Mouse (Mus musculus): Measurements from ENCODE around the gene Miga2. TPM values are rescaled to one million over a fixed set of nuclear protein-coding genes. Genes with fewer than 3 reads are reported as not detected.

The Miga2 gene
- total RNA-seq, 2 experiments from 2014 or later: 16.3 to 16.8 TPM

- peak; percentile 98 for DNase-seq
- intact Hi-C loops (cut with DNase I; ENCODE audit: low total_unique reads): no loop called here
Measured at GRCm38 (mm10) chr2:30392114-30392576, 28.1 kb downstream of the Miga2 start, which contains the start of gene Dolpp1. Gene Dolpp1, plus strand, starts transcription at chr2:30392254.

- peak; percentile 79 for DNase-seq
- intact Hi-C loops (cut with DNase I; ENCODE audit: low total_unique reads): no loop called here
Measured at GRCm38 (mm10) chr2:30392577-30393369, 28.7 kb downstream of the Miga2 start.

DNA sequence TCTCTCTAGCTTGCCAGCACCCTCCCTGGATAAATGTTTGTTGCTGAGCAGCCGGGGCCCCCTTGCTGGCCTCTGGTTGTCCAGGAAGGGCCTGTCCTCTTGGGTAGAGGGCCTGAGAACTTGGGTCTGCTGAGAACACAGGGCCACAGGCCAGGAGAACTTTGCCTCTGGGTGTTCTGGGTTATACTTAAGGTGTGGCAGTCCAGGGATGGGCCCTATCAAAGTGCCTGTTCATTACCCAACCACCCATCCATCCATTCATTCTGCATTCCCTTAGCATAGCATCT, 29.3 kb downstream of the Miga2 start:
- no peak for DNase-seq
- intact Hi-C loops (cut with DNase I; ENCODE audit: low total_unique reads): no loop called here

GRCm38 (mm10) chr2:30395757-30396156, 31.7 kb downstream of the Miga2 start:
- intact Hi-C loops (cut with DNase I; ENCODE audit: low total_unique reads): no loop called here
- DNase-seq: no peak

GRCm38 (mm10) chr2:30396246-30396645, 32.2 kb downstream of the Miga2 start:
- intact Hi-C loops (cut with DNase I; ENCODE audit: low total_unique reads): no loop called here
- no peak for DNase-seq

DNA sequence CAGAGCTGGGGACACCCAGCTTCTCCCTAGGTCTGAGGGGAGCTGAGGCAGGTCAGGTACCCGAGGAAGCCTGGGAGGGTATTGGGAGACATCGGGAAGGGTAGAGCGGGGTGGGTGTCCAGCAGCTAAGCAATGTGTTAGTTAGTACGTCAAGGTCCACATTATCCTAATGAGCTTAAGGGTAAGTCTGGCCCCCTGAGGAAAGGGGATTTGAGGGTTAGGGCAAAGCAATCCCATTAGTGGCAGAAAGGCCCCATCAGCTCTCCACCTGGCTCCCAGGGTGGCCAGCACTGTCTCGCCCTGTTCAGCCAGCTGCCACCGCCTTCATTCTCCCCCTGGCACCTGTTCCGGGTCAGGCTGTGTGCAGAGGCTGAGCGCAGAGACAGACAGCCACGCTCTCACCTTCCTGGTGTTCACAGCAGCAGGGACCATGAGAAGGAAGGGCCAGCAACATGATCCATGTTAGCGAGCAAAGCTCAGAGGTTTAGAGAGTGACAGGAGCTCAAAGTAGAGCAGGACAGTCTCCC, 34.0 kb downstream of the Miga2 start:
- intact Hi-C loops (cut with DNase I; ENCODE audit: low total_unique reads): no loop called here
- DNase-seq: no peak

DNA sequence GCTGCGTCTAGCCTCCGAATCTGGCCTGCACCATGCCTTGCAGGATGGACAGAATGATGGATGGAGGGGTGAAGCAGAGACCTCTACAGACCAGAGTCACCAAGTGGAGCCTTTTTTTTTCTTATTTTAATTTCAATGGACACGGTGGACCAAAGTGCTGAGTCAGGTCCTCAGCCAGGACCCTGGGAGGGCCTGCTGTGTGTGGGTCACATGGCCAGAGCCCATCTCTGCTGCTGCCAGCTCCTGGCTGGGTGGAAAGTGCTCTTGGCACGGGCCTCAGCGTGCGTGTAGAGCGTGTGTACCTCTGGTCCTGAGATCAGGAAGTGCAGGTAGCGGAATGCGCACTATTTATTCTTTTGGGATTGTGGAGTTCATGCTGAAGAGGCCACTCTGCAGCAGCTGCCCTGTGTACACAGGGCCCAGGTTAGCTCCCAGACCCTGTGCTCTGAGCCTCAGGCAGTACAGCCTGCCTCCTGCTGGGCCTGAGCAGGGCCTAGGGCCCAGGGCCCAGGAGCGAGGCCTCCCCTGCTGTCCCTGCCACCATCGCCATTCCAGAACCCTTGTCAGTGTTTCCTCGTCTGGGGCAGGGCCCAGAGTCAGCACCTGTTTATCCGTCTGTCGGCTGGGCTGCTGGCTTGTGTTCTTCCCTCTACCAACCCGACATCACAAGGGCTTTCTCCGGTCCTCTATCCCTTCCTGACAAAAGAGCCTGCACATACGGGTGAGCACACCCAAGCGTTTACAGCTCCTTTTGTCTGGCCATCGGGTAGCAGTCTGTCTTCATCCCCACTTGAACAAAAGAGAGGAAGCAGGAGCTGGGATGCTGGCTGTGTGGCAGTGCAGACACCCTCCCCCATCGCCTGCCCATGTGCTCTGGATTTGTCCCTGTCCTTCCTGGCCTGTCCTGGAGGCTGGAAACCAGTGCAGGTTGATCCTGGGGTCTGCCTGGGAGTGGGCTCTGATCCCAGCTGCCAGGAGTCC, 35.4 kb downstream of the Miga2 start:
- intact Hi-C loops (cut with DNase I; ENCODE audit: low total_unique reads): no loop called here
- no peak for DNase-seq

- intact Hi-C loops (cut with DNase I; ENCODE audit: low total_unique reads): no loop called here
Measured at GRCm38 (mm10) chr2:30401581-30401980, 37.5 kb downstream of the Miga2 start.

DNA sequence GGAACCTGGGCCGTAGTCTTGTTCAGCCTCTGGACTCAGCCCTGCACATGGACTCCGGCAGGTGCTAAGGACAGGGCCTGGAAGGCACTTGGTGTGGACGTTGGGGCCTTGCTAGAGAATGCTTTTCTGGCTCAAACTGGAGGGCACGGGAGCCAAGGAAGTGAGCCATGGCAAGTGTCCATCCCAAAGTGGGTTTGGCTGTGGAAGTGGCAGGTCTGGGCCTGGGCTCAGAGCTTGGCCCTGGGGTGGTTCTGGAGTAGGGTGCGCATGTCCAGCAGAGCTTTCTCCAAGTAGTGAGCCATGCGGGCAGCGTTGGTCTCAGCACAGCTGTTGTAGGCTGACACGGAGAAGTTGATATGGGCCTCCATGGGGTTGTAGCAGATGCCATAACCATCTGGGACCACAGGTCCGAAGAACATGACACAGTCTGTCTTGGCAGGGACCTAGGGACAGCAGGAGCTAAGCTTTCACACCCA, 38.4 kb downstream of the Miga2 start:
- peak; percentile 70 for DNase-seq

More at GRCm38 (mm10) chr2:30401581-30401980, 37.5 kb downstream of the Miga2 start:
- no peak for DNase-seq

GRCm38 (mm10) chr2:30402843-30403242, 38.8 kb downstream of the Miga2 start:
- no peak for DNase-seq
- intact Hi-C loops (cut with DNase I; ENCODE audit: low total_unique reads): no loop called here

More for the DNA sequence above, 38.4 kb downstream of the Miga2 start:
- intact Hi-C loops (cut with DNase I; ENCODE audit: low total_unique reads): no loop called here

GRCm38 (mm10) chr2:30403870-30404269, 39.8 kb downstream of the Miga2 start:
- intact Hi-C loops (cut with DNase I; ENCODE audit: low total_unique reads): no loop called here
- no peak for DNase-seq

GRCm38 (mm10) chr2:30407221-30407620, 43.2 kb downstream of the Miga2 start:
- no peak for DNase-seq
- intact Hi-C loops (cut with DNase I; ENCODE audit: low total_unique reads): no loop called here

GRCm38 (mm10) chr2:30407778-30408177, 43.7 kb downstream of the Miga2 start:
- no peak for DNase-seq
- intact Hi-C loops (cut with DNase I; ENCODE audit: low total_unique reads): no loop called here

DNA sequence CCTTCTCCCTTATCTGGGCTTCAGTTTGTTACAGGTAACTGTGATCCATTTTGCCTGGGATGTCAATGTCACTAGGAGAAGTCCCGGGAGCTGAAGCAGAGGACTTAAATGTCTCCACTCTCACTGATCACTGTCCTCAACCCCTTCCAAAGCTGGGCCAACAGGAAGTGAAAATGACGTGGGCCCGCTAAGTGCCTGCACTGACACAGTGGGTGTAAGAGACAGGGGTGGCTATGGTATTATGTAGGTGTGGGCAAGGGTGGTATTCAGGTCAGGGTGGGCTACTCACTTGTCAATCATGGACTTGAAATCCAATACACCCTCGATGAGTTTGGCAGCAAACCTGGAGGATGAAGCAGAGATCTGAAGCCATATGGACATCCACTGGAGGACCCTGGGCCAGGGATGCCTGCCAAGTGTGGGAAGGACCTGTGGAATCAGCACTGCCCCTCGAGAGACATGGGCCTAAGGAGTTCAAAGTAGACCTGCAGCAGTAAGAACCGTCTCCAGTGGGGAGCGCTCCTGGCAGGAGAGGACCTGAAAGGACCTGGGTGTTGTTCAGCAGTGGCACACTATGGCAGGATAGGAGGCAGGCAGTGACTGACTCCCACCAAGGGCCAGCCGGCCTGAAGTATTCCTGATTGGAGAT, 44.5 kb downstream of the Miga2 start:
- no peak for DNase-seq
- intact Hi-C loops (cut with DNase I; ENCODE audit: low total_unique reads): no loop called here

DNA sequence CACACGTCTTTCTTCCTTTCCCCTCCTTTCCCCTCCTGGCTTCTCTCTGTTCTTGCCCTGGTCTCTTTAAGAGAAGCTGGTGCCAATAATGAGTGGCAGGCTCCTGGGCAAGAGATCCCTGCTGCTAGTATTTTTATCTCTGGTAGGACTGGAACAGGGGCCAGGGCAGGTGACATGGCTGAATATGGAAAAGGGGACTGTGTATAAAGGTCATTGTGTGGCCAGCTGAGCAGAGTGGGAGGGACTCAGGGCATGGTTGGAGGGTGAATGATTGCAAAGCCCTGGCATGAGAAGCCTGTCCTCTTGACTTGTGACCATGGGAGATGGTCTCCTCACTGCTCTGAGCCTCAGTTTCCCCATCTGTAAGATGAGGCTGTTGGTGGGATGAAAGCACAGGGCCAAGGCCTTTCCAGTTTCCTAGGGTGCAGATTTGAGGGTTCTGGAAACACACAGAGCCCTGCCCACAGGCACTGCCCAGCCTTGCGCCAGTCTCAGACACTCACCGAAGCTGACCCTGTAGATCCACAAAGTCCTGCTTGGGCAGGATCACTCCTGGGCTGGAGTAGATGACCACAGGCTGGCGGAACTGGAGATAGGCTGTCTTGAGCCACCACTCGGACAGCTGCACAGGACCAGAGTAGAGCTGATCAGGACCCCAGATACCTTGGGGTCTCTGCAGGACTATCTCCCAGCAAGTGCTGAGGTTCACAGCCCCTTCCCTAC, 45.6 kb downstream of the Miga2 start:
- peak; percentile 52 for DNase-seq
- intact Hi-C loops (cut with DNase I; ENCODE audit: low total_unique reads): no loop called here

DNA sequence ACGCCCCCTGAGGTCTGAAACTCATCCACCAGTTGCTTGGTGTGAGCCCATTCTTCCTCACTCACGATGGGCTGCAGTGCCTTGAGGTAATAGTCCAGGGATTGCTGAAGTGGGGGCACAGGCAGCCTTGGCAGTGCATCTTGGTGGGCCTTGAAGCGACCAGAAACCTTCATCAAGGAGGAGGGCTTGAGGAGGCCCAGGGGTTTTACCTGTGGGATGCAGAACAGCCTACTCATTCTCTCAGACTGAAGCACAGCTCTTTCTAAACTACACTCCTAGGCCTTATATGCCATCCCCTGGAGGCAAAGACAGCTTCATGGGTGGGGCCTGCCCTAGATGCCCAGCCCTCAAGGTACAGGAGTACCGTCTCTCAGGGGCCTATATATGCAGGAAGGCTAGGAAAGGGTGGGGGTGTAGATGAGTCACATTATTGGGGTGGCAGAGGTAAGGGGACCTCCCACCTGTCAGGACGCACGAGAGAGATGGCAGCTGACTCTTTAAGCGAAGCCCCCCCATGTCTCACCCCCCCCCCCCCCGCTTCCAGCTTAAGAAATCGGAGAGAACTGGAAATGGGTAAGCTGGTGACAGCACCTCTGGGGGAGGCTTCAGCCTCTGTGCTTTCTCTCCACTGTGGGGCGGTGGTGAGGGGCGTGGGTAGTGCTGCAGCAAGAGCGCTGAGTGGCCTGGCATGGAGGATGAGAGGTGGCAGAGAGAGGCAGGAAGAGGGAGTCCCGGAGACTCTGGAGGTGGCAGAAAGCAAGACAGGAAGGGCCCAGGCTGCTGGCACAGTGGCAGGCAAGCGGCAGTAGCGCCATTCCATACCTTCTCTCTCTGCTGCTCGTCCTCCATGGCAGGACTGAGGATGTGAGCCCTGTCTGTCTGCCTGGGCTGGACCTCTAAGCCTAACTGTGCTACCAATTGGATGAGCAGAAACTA, 49.3 kb downstream of the Miga2 start:
- intact Hi-C loops (cut with DNase I; ENCODE audit: low total_unique reads): no loop called here
- no peak for DNase-seq

DNA sequence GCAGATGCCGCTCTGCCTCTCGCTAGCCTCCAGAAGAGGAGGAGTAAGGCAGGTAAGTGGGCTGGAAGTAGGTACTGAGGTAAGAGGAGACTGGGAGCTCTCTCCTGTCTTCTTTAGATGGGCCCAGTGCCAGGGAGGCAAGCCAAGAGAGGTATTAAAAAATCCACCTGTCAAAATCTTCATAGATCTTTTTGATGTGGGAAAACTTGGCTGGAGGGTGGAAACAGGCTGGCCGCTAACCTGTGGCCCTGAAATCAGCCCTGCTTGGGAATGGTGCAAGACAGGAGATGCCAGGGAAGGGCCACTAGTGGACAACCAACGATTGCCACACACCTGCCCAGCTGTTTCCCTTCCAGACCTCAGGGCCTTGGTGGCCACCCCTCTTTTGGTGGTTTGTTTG, 50.1 kb downstream of the Miga2 start:
- intact Hi-C loops (cut with DNase I; ENCODE audit: low total_unique reads): no loop called here
- DNase-seq: no peak

GRCm38 (mm10) chr2:30414681-30415080, 50.6 kb downstream of the Miga2 start:
- intact Hi-C loops (cut with DNase I; ENCODE audit: low total_unique reads): no loop called here
- DNase-seq: no peak
